Mouse (Mus musculus): ENCODE results near the gene Castor1.
A peak's percentile ranks its signal among the peaks of the same experiment; 100 is the strongest.

The Castor1 gene

GRCm38 (mm10) chr11:4232644-4233043, 14.6 kb downstream of the Castor1 start:
- no peak for DNase-seq (ENCODE audit: extremely low spot score, low read depth, low spot score)

DNA sequence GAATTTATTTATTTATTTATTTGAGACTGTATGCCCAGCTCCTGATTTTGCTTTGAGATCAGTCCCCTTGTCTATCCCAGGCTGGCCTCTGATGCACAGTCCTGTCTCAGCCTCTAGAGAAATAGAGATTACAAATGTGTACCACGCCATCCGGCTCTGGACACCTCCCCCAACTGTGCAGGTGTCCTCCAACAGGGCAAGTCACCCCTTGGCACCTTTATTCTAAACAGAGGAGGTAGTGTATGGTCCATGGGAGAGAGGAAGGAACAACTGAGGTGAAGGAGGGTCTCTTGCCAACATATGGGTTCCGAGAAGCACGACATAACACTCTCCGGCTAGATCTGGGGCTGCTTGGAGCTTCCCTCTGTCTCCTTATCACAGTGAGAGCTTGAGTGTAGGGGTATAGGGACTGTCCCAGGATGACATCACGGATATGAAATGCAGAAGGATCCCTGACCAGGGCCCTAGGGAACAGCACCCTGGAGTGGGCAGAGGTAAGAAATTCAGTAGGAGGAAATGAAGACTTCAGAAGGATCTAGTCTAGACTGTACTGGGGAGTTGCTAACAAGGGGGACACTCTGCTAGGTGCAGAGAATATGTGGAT, 17.1 kb downstream of the Castor1 start:
- DNase-seq (ENCODE audit: extremely low spot score, low read depth, low spot score): no peak

DNA sequence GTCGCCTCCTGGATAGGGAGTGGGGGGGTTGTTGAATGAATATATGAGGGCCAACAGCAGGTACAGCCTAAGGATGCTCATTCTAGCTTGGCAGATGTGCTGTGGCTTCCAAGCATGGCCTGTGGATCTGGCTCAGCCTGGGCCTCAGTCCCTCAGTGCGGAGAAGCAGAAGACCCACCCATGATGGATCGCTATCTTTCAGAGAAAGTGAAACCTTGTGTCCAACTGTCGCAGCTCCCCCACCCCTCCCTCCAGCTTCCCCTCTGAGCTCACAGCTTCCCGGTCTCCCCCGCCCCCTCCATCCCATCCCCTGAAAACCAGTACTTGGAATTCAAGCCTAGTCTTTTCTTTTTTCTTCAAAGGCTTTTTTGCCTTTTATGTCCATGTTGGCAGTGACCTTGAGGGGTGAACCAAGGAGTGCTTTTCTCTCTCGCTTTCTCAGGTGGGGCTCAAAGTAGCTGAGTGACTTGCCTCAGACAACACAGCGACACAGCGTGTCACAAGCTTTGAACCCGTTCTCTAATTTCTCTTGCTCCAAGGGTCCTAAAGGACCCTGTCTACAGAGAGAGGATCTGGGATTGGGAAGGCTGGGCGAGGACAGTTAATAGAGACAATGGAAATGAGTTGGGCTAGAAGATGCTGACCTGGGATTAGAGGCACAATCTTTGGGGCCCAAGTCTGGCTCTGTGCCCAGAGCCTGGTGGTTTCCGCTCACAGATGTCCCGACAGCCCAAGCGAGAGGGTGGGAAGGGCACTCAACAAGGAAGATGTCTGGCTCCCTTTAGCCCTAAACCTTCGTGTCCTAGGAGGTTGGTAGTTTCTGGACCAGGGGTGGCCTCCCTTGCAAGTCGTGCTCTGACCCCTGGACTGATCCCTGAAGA, 17.9 kb downstream of the Castor1 start, which contains the start of gene Osm:
Gene Osm, plus strand, starts transcription at position 756 of the 881 bp plus-strand sequence.
- no peak for DNase-seq (ENCODE audit: extremely low spot score, low read depth, low spot score)

GRCm38 (mm10) chr11:4236546-4237067, 18.6 kb downstream of the Castor1 start:
- DNase-seq (ENCODE audit: extremely low spot score, low read depth, low spot score): no peak

GRCm38 (mm10) chr11:4237389-4237912, 19.4 kb downstream of the Castor1 start:
- no peak for DNase-seq (ENCODE audit: extremely low spot score, low read depth, low spot score)

- DNase-seq (ENCODE audit: extremely low spot score, low read depth, low spot score): no peak
Observed at GRCm38 (mm10) chr11:4238167-4238566, 20.1 kb downstream of the Castor1 start.

DNA sequence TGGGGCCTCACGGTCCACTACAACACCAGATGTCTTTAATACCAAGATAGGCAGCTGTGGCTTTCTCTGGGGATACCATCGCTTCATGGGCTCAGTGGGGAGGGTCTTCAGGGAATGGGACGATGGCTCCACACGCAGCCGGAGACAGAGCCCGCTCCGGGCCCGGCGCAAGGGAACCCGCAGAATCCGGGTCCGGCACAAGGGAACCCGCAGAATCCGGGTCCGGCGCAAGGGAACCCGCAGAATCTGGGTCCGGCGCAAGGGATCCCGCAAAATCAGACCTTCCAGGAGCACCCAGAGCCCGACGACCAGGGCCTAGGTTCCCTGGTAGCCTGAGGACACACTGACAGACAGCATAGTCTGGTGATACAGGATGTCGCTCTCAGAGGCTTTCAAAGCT, 21.7 kb downstream of the Castor1 start:
- DNase-seq (ENCODE audit: extremely low spot score, low read depth, low spot score): no peak

DNA sequence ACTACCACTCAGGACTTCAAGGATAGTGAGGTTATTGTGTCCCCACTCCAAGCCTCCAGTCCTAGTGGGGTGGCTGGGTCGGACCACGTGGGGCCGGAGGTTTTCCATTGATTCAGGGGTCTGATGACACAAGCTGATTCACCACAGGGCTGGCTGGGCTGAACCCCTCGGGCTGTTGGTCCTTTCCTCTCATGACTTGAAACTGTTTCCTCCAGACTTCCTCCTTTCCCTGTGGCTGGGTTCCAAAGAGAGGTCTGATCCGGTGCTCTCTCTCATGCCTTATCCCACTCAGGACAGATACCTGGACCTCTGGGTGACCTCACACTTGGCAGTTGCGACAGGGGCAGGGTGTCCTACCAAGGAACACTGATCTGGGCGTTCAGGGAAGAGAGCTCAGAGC, 22.1 kb downstream of the Castor1 start:
- DNase-seq (ENCODE audit: extremely low spot score, low read depth, low spot score): no peak

DNA sequence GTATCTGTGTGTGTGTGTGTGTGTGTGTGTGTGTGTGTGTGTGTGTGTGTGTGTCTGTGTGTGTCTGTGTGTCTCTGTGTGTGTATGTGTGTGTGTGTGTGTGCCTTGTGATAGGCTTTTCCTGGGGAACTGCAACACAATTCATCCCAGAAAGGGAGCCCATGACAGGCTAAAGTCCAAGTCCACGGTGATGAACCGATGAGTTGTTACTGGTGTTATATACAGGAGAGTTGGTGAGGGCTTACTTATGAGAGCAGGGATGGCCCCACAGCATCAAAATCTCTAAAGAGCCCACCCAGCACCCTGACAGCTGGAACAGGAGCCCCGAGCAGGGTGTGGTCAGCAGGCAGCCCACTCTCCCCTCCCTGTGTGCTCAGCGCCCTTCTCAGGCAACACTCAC, 23.2 kb downstream of the Castor1 start:
- no peak for DNase-seq (ENCODE audit: extremely low spot score, low read depth, low spot score)

DNA sequence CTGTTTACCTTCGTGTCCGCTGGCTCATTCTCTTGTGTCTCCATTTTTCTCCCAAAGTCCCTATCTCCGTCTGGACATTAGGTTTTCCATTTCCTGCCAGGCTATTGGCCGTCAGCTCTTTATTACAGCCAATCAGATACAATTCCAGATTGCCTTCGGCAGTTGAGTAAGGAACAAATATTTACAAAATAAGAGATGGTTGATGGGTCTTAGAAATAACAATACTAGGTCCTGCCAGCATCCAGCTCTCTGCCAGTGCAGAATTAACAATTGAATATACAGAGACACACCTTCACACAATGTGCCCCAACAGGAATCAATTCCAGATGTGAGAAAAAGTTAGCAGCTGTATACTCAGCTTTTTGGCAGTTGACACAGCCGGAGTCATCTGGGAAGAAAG, 28.1 kb downstream of the Castor1 start:
- DNase-seq (ENCODE audit: extremely low spot score, low read depth, low spot score): no peak

GRCm38 (mm10) chr11:4246623-4247022, 28.6 kb downstream of the Castor1 start:
- DNase-seq (ENCODE audit: extremely low spot score, low read depth, low spot score): no peak

GRCm38 (mm10) chr11:4247201-4247959, 29.4 kb downstream of the Castor1 start:
- no peak for DNase-seq (ENCODE audit: extremely low spot score, low read depth, low spot score)

DNA sequence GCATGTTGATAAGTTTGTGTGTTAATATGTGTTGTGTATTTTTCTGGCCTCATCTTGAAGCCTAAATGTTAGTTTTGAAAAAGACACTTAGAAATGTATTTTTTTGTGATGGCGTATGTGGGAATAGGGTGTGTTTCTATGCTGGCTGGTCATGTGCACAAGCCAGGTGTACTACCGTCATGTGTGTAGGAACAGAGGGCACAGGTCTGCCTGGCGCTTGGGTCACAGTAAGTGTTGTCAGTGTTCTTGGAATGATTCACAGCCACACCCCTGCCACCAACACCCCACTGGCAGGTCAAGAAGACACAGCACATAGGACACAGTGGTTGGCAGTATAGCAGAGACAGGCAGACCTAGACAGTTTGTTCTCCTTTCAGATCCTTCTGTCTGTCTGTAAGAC, 31.1 kb downstream of the Castor1 start:
- no peak for DNase-seq (ENCODE audit: extremely low spot score, low read depth, low spot score)

DNA sequence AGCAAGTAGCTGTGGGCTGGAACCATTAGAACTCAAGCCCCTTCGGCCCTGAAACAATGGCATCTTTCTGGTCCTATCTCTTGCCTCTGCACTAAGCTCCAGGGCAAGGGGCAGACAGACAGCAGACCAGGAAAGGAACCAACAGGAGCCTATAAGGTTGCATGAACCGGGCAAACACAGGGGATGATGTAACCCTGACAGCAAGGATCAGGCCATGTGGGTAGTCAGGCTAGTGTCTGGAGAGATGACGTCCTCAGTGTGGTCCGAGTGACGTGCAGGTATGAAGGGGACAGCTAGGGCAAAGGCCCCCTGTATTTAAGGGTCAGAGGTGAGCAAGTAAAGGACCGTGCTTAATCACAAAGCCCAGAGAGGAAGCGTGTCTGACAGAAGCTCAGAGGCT, 32.3 kb downstream of the Castor1 start:
- DNase-seq (ENCODE audit: extremely low spot score, low read depth, low spot score): no peak

DNA sequence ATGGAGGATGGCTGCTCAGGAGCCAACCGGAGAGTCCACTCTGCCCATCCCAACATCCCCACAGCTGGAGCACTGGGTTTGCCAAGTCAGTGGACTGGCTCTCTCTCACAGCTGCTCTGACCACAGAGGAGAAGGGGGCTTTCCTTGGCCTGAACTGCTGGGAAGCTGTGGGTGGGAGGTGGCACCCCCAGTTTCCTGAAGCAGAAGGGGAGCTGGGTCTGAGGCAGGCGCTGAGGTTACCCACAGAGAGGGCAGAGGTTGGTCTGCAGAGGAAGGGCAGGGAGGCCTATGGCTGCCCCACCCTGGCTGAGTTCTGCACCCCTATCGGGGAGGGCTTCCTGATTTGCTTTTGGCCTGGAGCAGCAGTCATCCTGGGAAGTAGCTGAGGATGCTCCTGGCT, 33.4 kb downstream of the Castor1 start:
- DNase-seq (ENCODE audit: extremely low spot score, low read depth, low spot score): no peak

DNA sequence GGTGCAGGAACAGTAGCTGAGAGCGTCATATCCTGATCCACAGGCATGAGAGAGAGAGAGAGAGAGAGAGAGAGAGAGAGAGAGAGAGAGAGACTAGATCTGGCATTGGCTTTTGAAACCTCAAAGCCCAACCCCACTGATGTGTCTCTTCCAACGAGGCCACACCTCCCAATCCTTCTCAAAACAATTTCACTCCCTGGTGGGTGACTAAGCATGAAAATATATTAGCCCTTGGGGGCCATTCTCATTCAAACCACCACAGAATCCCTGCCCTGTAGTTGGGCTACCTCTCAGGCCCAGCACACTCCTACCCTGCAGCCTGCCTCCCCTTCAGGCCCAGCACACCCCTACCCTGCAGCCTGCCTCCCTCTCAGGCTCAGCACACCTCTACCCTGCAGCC, 34.9 kb downstream of the Castor1 start:
- no peak for DNase-seq (ENCODE audit: extremely low spot score, low read depth, low spot score)

GRCm38 (mm10) chr11:4256846-4257607, 39.0 kb downstream of the Castor1 start, which contains the start of gene Lif:
Gene Lif, plus strand, starts transcription at chr11:4257557.
- no peak for DNase-seq (ENCODE audit: extremely low spot score, low read depth, low spot score)

DNA sequence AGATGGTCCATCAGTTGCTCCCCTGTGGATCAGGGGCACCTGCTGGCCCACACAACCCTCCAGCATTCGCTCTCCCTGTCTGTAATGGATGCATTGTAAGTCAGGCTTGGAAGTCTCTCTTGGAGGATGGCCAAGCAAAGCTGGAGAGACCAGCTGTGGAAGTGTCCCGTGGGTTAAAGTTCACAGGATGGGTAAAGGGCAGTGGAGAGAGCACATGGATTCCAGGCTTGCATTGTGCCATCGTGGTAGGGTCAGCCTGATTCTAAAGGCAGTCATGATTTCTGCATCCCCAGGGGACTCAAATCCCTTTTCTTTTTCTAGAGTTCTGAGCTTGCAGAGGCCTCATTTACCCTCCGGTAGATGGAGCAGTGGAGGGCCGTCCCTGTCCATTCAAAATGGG, 39.7 kb downstream of the Castor1 start:
- DNase-seq (ENCODE audit: extremely low spot score, low read depth, low spot score): no peak

GRCm38 (mm10) chr11:4258657-4259082, 40.6 kb downstream of the Castor1 start:
- peak; percentile 58 for DNase-seq (ENCODE audit: extremely low spot score, low read depth, low spot score)

DNA sequence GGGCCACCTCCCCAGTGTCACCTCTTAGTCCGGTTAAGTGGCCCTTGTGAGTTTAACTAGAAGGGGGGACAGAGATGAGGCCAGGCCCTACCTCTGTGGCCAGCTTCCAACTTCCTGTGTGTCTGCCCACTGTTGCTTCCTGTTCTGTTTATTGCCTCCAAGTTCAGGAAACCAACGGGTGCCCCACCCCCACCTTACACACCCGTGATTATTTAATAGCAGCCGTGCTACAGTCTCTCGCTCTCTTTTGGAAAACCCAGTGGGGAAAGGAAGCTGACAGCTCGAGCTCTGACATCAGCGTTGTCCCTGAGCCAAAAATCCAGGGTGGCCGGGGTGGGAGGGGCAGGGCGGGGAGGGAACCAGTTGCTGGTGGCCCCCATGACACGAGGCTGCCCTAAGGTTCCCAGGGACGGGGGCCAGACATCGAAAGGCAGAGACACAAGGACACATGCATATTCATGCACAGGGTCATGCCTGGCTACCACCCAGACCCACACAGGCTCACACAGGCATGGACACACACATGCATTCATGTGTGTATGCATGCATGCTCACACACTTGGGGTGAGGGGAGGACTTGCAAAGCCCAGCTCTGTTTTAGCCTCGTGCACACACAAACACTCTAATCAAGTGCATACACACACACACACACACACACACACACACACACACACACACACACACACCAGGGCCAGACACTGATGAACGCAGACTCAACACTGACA, 42.6 kb downstream of the Castor1 start:
- no peak for DNase-seq (ENCODE audit: extremely low spot score, low read depth, low spot score)

All from hindlimb bud, embryonic 11.5 days (tissue).